Mouse (Mus musculus) kidney, adult 2 months (tissue): Measurements from ENCODE around the gene Wdr45b.

Source experiments
- CTCF ChIP-seq: fragments of 200-500 bp; conservative IDR thresholded peaks from 2 replicates; pipeline ENCODE4 v1.5.1; 2011; ENCODE audit warnings: low read depth, mild to moderate bottlenecking, control low read depth, low read length, moderate library complexity, mixed read lengths; ENCODE audit not compliant: insufficient read depth, insufficient read length
- POLR2A ChIP-seq: fragments of 200-500 bp; IDR thresholded peaks from one replicate; pipeline ENCODE4 v1.6.1; 2011; ENCODE audit warnings: low read depth, low read length, control low read depth

DNA sequence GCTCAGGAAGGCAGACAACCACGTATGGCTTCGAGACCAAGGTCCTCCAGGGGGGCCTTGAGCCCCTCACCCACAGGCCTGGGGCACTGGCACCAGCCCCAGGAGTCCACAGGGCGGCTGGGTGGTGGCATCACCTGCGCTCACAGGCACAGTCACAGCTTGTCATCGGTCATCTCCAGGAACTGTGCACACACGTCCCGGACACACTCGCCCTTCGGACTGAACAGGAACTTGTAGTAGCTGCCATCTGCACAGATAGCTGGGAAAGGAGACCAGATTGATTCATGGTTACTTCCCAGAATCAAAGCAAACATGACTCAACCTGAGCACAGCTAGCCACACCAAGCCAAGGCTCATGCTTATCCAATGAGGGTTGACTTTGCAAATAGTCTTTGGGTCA is 26.0 kb downstream of the Wdr45b start:
- TF ChIP-seq CTCF (no peak), POLR2A (no peak)
